Mouse (Mus musculus) forebrain, embryonic 12.5 days (tissue): ENCODE results near the gene Hmx1. TPM values are rescaled to one million over a fixed set of nuclear protein-coding genes. Genes with fewer than 3 reads are reported as not detected.

ENCODE experiments used
- ATAC-seq: fragments of 200-750 bp; cut with Nextera tagmentation; 2 replicates; pipeline ENCODE4 v1.8.0; 2017; ENCODE audit warnings: moderate TSS enrichment; ENCODE audit not compliant: low FRiP score
- H3K27ac ChIP-seq: fragments of 300-500 bp; sonication (generic); 2 replicates; pipeline ENCODE4 v1.5.1; 2016; ENCODE audit warnings: mild to moderate bottlenecking
- H3K27me3 ChIP-seq: fragments of 300-500 bp; sonication (generic); 2 replicates; pipeline ENCODE4 v1.6.1; 2016; ENCODE audit warnings: mild to moderate bottlenecking
- H3K36me3 ChIP-seq: fragments of 300-500 bp; sonication (generic); replicated peaks from 2 replicates; pipeline ENCODE4 v1.6.1; 2016; ENCODE audit warnings: mild to moderate bottlenecking
- H3K4me1 ChIP-seq: fragments of 300-500 bp; sonication (generic); 2 replicates; pipeline ENCODE4 v1.6.1; 2016
- H3K4me2 ChIP-seq: fragments of 300-500 bp; sonication (generic); 2 replicates; pipeline ENCODE4 v1.6.1; 2016; ENCODE audit warnings: mild to moderate bottlenecking, moderate library complexity
- H3K4me3 ChIP-seq: fragments of 300-500 bp; sonication (generic); replicated peaks from 2 replicates; pipeline ENCODE4 v1.5.1; 2016; ENCODE audit warnings: mild to moderate bottlenecking
- H3K9ac ChIP-seq: fragments of 300-500 bp; sonication (generic); 2 replicates; pipeline ENCODE4 v1.6.1; 2016; ENCODE audit warnings: mild to moderate bottlenecking
- H3K9me3 ChIP-seq: fragments of 300-500 bp; sonication (generic); 2 replicates; pipeline ENCODE4 v1.6.1; 2016
- WGBS: fragments of 180-500 bp; shearing (Covaris S2); methylation state at CpG from one replicate; pipeline ENCODE4 v1.1.7; 2016; 5-methylcytosine and 5-hydroxymethylcytosine counted together
- polyA plus RNA-seq: library from polyadenylated mRNA; unstranded; fragments of >200 nt; fragmentation: Nextera tagmentation; extraction: Ambion mirVana; gene quantifications from 2 replicates; pipeline ENCODE4 v1.2.1, GENCODE M21; 2016

Hmx1 gene
- polyA plus RNA-seq, 1 experiment from 2014 or later, result 0.86 TPM

DNA sequence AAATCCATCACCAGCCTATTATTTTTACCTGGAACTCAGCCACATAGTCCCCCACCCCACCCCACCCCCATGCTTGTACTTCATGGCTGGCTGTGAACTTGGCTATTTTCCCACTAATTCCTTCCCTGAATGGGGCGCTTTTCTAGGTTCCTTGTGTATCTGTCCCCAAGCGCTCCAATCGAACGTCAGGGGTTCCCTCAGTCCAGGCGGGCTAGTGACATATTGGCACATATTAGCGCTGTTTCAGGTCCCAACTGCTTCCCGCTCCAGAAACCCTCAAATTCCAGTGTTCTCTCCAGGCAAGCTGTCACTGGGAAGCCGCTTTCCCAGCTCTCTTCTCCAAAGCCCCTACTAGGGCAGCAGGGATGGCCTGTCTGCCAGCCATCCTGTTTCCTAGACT lies 12.3 kb downstream of the Hmx1 start:
- H3K27ac ChIP-seq, result no peak overlapping the region

DNA sequence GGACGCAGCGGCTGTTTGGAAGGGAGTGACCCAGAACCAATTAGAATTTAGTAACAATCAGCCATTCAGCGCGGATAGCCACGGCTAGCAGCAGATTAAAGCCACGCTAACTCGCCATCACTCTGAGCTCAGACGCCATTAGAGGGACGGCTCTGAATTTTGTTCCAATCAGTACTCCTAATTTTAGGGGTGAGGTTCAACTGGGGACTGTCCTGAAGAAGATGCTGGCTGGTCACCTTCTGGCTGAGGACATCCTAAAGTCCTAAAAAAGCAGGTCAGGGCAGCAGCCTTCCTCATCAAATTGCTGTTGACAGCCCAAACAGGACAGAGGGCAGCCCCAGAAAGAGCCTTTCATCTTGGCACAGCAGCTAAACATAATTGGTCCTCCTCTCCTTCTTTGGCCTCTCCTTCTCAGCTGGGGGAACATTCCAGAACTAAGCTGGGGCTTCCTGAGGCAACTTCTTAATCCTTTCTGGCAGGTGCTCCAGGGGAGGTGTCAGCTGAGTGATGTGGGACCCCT lies 18.6 kb downstream of the Hmx1 start:
- no peaks in the 10 kb centered on the region for H3K4me1 ChIP-seq
- no peaks in the 10 kb centered on the region for H3K36me3 ChIP-seq
- no peak overlapping the region for H3K27ac ChIP-seq
- H3K4me3 ChIP-seq, result no peak overlapping the region
- ATAC-seq, result no peak
- no peak overlapping the region for H3K9ac ChIP-seq
- H3K4me2 ChIP-seq, result no peak overlapping the region
- H3K27me3 ChIP-seq, result peaks cover 86% of the 10 kb centered on the region
- H3K9me3 ChIP-seq, result no peaks in the 10 kb centered on the region
- WGBS, result 27% methylated on average over 9 of the region's 9 CpGs

More for the DNA sequence above, 12.3 kb downstream of the Hmx1 start:
- Histone ChIP-seq H3K4me3 (no peak overlapping the region), H3K4me2 (no peak overlapping the region), H3K36me3 (no peaks in the 10 kb centered on the region), H3K9ac (no peak overlapping the region), H3K9me3 (no peaks in the 10 kb centered on the region), H3K27me3 (peaks cover 99% of the 10 kb centered on the region), H3K4me1 (peaks cover 18% of the 10 kb centered on the region)
- WGBS, result under 1% methylated on average over 8 of the region's 8 CpGs
- ATAC-seq, result no peak

DNA sequence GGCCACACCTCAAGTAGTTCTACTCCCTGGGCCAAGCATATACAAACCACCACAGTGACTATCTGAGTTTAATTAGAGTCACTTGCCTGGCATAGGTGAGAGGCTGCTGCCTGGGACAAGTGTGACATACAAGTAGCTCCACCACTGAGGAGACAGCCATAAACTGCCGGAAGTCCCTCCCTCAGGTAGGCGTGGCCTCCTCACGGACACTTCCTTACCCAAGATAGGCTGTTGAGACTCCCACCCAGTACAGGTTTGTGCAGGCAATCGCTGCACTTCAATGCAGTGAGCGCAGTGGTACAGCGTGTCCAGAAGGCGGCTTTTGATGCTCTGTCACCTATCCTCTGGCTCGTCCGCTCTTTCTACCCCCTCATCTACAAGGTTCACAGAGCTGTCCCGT lies 22.1 kb downstream of the Hmx1 start:
- peaks cover 9% of the 10 kb centered on the region; the same call in 1 of the 2 replicates for H3K4me1 ChIP-seq
- H3K27ac ChIP-seq, result no peak overlapping the region
- H3K36me3 ChIP-seq, result no peaks in the 10 kb centered on the region
- H3K4me3 ChIP-seq, result no peak overlapping the region
- 73% methylated on average over 10 of the region's 10 CpGs for whole genome bisulfite sequencing
- ATAC-seq, result no peak
- no peaks in the 10 kb centered on the region for H3K9me3 ChIP-seq
- peaks cover 69% of the 10 kb centered on the region for H3K27me3 ChIP-seq
- H3K9ac ChIP-seq, result no peak overlapping the region
- no peak overlapping the region for H3K4me2 ChIP-seq

DNA sequence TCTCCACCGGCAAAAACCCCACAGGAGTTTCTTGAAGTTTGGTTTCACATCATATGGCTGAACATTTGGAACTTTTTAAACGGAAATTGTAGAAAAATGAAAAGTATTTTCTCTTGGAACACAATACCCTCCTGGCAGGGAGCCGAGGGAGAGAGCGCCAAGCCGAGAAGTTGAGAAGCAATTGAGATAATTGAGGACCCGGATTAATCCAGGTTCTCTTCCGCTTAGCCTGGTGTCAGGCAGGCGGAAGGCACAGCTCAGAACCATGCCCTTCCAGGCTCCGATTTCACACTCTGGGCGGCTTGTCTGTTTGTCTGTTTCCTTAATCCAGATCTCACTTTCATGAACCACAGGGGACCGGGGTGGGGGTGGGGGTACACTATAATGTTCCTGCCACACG lies 23.9 kb downstream of the Hmx1 start:
- WGBS, result 14% methylated on average over 12 of the region's 12 CpGs
- H3K4me3 ChIP-seq, result no peak overlapping the region

DNA sequence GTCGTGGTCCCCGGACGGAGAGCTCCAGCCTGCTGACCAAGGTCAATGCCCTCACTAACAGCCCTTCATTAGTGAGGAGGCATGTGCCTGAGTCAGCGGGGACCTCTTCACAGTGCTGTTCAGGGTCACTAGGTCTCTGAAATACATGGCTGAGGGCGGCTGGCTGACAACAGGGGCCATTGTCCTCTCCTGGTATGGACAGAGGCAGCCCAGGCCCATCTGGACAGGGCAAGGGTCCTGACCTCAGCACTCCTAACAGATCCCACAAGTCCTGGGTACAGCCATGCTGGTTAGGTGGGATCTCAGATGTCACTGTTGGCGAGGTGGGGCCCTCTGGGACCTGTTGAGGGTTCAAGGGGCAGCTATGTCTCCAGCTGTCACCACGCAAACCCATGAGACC lies 28.8 kb downstream of the Hmx1 start:
- no peak for ATAC-seq
- Histone ChIP-seq H3K9ac (no peak overlapping the region), H3K27me3 (peaks cover 45% of the 10 kb centered on the region), H3K4me3 (no peak overlapping the region), H3K36me3 (no peaks in the 10 kb centered on the region), H3K9me3 (no peaks in the 10 kb centered on the region), H3K4me2 (no peak overlapping the region), H3K27ac (no peak overlapping the region), H3K4me1 (peaks cover 9% of the 10 kb centered on the region; the same call in 1 of the 2 replicates)
- 53% methylated on average over 7 of the region's 7 CpGs for WGBS

More for the DNA sequence above, 23.9 kb downstream of the Hmx1 start:
- Histone ChIP-seq H3K4me1 (peaks cover 9% of the 10 kb centered on the region; the same call in 1 of the 2 replicates), H3K27me3 (peaks cover 67% of the 10 kb centered on the region), H3K9me3 (no peaks in the 10 kb centered on the region), H3K9ac (no peak overlapping the region), H3K36me3 (no peaks in the 10 kb centered on the region), H3K4me2 (no peak overlapping the region), H3K27ac (no peak overlapping the region)
- ATAC-seq, result no peak

DNA sequence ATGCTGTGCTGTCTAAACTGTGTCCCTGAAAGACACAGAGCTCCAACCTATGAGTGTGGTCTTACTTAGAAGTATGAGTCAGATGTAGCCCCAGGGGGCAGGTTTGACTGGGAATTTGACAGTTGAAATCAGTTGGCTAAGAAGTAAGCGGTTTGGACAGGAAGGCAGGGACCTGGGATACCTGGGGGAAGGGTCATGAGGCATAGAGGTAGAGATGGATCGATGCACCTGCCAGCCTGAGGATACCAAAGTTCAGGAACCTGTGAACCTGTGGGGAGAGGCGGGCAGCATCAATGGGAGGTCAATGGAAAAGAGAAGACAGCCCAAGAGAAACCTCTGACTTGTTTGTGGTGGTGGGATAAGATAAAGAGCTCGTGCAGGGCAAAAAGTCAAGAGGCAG lies 32.7 kb downstream of the Hmx1 start:
- no peaks in the 10 kb centered on the region for H3K9me3 ChIP-seq
- peaks cover 29% of the 10 kb centered on the region; the same call in 1 of the 2 replicates for H3K27me3 ChIP-seq
- 90% methylated on average over 4 of the region's 4 CpGs for WGBS
- no peak overlapping the region for H3K4me2 ChIP-seq
- peaks cover 15% of the 10 kb centered on the region for H3K4me1 ChIP-seq
- ATAC-seq, result no peak
- H3K27ac ChIP-seq, result no peak overlapping the region
- H3K36me3 ChIP-seq, result no peaks in the 10 kb centered on the region
- H3K9ac ChIP-seq, result no peak overlapping the region
- no peak overlapping the region for H3K4me3 ChIP-seq

DNA sequence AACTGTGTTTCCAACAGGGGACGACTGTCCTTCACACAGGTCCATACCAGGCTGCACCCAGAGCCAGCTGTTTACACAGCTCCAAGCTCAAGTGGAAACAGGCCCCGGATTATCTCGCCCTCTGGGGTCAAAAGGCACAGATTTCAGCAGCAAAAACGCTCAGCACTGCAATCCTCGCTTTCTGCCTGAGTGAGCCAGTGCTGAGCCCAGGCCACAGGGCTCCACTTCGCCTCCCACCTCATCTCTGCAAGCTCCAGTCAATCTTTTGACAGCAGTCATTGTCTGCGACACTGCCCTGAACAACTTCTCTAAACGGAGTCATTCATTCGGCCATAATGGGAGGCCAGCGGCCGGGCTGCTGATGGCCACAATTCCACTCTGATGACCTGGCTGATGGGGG lies 36.3 kb downstream of the Hmx1 start:
- Histone ChIP-seq H3K9ac (no peak overlapping the region), H3K4me3 (no peak overlapping the region), H3K4me2 (no peak overlapping the region), H3K36me3 (no peaks in the 10 kb centered on the region), H3K27me3 (peaks cover 28% of the 10 kb centered on the region), H3K9me3 (no peaks in the 10 kb centered on the region), H3K27ac (no peak overlapping the region), H3K4me1 (peaks cover 19% of the 10 kb centered on the region)
- peak; percentile 39; the same call in 1 of the 2 replicates for ATAC-seq
- 4% methylated on average over 11 of the region's 11 CpGs for WGBS

DNA sequence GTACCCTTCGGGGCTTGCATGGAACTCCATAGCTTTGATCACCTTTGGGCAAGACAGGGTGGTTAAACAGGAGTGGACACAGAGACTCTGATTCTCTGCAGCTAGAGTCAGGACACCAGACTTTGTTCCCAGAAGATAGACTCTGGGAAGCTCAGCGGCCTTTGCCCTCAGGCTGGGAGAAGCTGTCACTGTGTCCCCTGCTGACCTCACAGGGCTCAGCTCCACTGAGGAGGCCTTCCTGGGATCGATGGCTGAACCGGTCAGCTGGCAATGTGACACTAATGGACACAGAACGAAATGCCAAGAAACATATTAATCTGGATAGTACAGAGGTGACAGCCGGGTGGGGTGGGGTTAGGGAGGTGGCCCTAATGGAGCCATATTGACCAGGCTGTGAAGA lies 39.0 kb downstream of the Hmx1 start:
- H3K36me3 ChIP-seq, result no peaks in the 10 kb centered on the region
- ATAC-seq, result no peak
- 90% methylated on average over 6 of the region's 6 CpGs for WGBS
- H3K9ac ChIP-seq, result no peak overlapping the region
- H3K4me3 ChIP-seq, result no peak overlapping the region
- peaks cover 37% of the 10 kb centered on the region for H3K27me3 ChIP-seq
- peaks cover 19% of the 10 kb centered on the region for H3K4me1 ChIP-seq
- H3K4me2 ChIP-seq, result no peak overlapping the region
- no peaks in the 10 kb centered on the region for H3K9me3 ChIP-seq
- no peak overlapping the region for H3K27ac ChIP-seq

DNA sequence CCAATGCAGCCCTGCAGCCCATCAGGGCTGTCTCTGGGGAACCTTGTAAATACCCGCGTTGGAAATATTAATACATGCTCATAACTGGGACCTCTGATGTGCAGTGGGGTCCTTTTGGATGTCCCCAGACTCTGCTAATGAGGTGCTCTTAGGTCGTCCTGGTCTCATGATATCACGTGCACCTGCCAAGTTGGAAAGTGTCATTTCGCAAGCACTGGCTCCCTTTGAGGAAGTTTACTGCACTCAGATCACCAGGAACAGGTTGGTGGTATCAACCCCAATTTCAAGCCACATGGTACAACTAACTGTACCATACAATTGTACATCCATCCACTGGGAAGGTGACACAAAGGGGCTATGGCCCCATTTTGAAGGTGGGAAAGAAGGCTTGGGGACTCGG lies 39.5 kb downstream of the Hmx1 start:
- Histone ChIP-seq H3K27me3 (peaks cover 39% of the 10 kb centered on the region), H3K27ac (no peak overlapping the region), H3K9ac (no peak overlapping the region), H3K4me2 (no peak overlapping the region), H3K4me3 (no peak overlapping the region), H3K9me3 (no peaks in the 10 kb centered on the region), H3K4me1 (peaks cover 19% of the 10 kb centered on the region), H3K36me3 (no peaks in the 10 kb centered on the region)
- 89% methylated on average over 6 of the region's 6 CpGs for WGBS
- ATAC-seq, result no peak

DNA sequence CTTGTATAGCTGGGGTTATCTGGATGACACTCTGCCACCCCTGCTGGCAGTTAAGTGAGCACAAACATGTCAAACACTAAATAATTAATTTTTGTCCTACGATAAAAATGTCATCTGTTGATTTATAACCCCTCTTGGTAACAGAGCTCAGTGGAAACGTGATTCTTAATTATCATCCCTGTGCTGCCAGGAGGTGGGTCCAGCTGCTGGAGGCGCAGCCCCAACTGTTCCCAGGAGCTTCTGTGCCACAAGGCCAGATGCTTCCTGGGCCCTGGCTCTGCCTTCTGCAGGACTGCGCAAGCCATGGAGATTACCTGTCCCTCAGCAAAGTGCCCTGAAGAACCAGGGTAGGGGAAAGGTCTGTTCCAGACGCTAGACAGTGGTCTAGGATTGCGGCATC lies 43.2 kb downstream of the Hmx1 start:
- WGBS, result 80% methylated on average over 6 of the region's 6 CpGs
- Histone ChIP-seq H3K4me3 (no peak overlapping the region), H3K27me3 (peaks cover 31% of the 10 kb centered on the region), H3K27ac (no peak overlapping the region), H3K4me1 (no peaks in the 10 kb centered on the region), H3K9me3 (0 out of 2 replicates have a peak, but pooled peaks cover 5% of the 10 kb centered on the region), H3K36me3 (no peaks in the 10 kb centered on the region), H3K9ac (no peak overlapping the region), H3K4me2 (no peak overlapping the region)
- no peak for ATAC-seq

DNA sequence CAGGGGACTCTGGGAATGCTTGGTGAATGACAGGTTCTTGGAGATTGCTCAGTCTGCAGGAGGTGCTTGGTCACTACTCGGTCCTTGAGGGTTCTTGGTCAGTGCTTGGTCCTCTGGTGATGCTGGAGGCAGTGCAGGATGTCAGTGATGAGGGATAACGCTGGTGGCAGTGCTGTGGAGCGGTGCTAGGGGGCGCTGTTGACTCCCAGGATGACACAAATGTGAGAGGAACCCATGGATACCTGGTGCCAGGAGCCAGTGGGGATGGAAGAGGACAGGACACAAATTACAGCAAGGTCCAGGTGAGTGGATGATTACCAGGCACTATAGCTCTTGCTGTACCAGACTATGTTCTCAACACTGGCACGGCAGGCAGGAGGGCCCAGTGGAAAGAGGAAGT lies 45.1 kb downstream of the Hmx1 start:
- H3K27me3 ChIP-seq, result peaks cover 19% of the 10 kb centered on the region
- H3K4me2 ChIP-seq, result no peak overlapping the region
- 44% methylated on average over 5 of the region's 5 CpGs for whole genome bisulfite sequencing
- no peak overlapping the region for H3K9ac ChIP-seq
- H3K36me3 ChIP-seq, result no peaks in the 10 kb centered on the region
- no peak overlapping the region for H3K27ac ChIP-seq
- no peak for ATAC-seq
- H3K4me3 ChIP-seq, result no peak overlapping the region
- H3K9me3 ChIP-seq, result 0 out of 2 replicates have a peak, but pooled peaks cover 5% of the 10 kb centered on the region
- no peaks in the 10 kb centered on the region for H3K4me1 ChIP-seq

DNA sequence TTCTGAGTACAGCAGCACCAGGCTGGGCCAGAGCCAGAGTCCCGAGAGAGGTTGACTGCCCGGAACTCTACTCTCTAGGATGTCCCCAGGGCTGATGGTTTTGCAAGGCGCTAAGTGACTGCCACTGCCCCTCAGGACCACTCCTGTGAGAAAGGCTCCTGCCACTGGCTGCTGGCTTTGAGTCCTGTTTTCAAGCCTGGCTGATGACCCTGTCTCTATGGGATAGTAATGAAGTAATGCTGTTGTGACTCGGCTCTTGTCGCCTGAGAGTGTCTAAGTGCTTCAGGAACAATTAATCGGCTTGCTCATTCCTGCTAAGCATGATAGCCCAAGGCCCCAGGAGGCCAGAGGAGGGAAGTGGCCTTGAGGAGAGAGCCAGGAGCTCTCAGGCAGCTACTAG lies 45.8 kb downstream of the Hmx1 start:
- H3K4me2 ChIP-seq, result no peak overlapping the region
- H3K27me3 ChIP-seq, result peaks cover 19% of the 10 kb centered on the region
- WGBS, result 61% methylated on average over 6 of the region's 6 CpGs
- ATAC-seq, result no peak
- H3K27ac ChIP-seq, result no peak overlapping the region
- no peak overlapping the region for H3K4me3 ChIP-seq
- H3K9ac ChIP-seq, result no peak overlapping the region
- 0 out of 2 replicates have a peak, but pooled peaks cover 5% of the 10 kb centered on the region for H3K9me3 ChIP-seq
- no peaks in the 10 kb centered on the region for H3K4me1 ChIP-seq
- no peaks in the 10 kb centered on the region for H3K36me3 ChIP-seq

DNA sequence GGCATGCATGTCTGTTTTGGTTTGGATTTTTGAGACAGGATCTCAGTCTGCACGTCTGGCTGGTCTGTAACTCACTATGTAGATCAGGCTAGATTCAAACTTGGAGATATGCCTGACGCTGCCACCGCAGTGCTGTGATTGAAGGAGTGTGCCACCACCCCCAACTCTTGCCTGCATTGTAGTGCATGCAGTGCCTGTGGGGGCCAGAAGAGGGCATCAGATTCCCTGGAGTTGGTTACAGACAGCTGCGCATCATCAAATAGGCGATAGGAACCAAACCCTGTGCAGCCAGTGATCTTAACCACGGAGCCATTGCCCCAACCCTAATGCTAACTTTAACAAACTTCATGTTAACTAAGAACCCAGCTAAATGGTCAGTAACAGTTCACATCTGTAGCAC lies 49.9 kb downstream of the Hmx1 start:
- Histone ChIP-seq H3K4me1 (no peaks in the 10 kb centered on the region), H3K9ac (no peak overlapping the region), H3K9me3 (0 out of 2 replicates have a peak, but pooled peaks cover 5% of the 10 kb centered on the region), H3K4me2 (no peak overlapping the region), H3K27ac (no peak overlapping the region), H3K36me3 (no peaks in the 10 kb centered on the region), H3K4me3 (no peak overlapping the region), H3K27me3 (0 out of 2 replicates have a peak, but pooled peaks cover 3% of the 10 kb centered on the region)
- 86% methylated on average over 6 of the region's 6 CpGs for WGBS
- ATAC-seq, result no peak
